Mouse (Mus musculus): ENCODE data around the gene Gm15107.
"Not testable (repeated sequence)": the region's sequence is repeated elsewhere in the genome, so short reads cannot be mapped to it uniquely, and the experiment has no call there.

The Gm15107 gene

DNA sequence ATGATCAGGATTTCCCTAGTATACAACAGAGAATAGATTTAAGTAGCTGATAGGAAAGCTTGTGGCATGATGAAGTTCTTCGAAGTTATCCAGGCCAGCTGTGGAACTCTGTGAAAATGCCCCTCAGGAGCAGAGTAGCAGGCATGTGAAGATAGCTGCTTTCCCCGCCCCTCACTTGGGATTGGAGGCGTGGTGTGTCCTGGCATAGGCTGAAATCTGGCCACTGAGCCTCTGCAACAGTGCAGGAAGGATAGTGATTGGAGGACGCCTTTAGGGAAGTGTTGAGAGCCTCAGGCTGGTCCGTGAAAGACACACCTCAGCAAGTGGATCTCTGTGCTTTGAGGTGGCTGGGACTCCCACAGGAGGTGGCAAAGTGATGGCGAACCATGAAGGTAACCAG, at the start of gene Gm15107:
Gene Gm15107, plus strand, starts transcription at position 301 of the 400 bp plus-strand sequence.
- DNase-seq (ENCODE audit: low read depth, low spot score), result not testable (repeated sequence)

Data from embryo, embryonic 11.5 days (tissue).